Mouse (Mus musculus): ENCODE results near the gene 1700018B08Rik.
A peak's percentile ranks its signal among the peaks of the same experiment; 100 is the strongest.

1700018B08Rik gene

GRCm38 (mm10) chr8:121561636-121562345, 17.7 kb upstream of the 1700018B08Rik start:
- DNase-seq: peak; percentile 61 to 72

GRCm38 (mm10) chr8:121560432-121561100, 16.4 kb upstream of the 1700018B08Rik start:
- peak in 1 of 2 experiments; percentile 14 for DNase-seq

GRCm38 (mm10) chr8:121559801-121560200, 15.7 kb upstream of the 1700018B08Rik start:
- DNase-seq: peak in 1 of 2 experiments; percentile 12

DNA sequence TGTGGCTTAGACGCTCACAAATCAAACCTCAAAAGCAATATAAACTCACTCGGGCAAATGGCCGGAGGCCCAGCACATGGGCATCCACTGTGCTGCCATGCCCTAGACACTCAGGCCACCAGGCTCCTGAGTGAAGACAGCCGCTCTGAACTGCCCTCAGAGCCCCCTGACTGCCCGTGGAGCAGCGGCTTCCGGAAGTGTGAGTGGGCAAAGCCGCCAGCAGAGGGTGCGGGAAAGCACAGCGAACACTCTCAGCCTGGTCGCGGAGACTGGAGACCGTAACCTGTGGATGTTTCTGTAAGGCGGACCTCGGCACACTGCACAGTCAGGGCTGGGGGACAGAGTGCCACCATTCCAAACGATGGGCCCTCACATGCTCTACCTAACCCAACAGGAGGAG, 14.4 kb upstream of the 1700018B08Rik start:
- peak in 1 of 2 experiments; percentile 4 for DNase-seq

GRCm38 (mm10) chr8:121557746-121558145, 13.6 kb upstream of the 1700018B08Rik start:
- no peak for DNase-seq

GRCm38 (mm10) chr8:121553831-121554475, 9.8 kb upstream of the 1700018B08Rik start:
- DNase-seq: peak in 1 of 2 experiments; percentile 4

DNA sequence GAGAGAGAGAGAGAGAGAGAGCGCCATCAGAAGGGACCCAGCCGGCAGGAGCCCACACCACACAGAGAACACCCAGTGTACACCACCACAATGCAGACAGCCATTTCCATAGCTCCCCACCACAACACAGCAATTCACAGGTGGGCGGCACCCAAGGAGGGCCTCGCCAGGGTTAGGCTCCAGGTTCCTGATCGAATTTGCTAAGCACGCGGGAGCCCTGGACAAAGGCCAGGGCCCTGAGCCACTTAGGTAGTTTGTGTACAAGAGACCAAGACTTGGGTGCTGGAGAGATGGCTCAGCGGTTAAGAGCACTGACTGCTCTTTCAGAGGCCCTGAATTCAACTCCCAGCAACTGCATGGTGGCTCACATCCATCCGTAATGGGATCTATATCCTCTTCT, 8.4 kb upstream of the 1700018B08Rik start:
- DNase-seq: peak in 1 of 2 experiments; percentile 5

DNA sequence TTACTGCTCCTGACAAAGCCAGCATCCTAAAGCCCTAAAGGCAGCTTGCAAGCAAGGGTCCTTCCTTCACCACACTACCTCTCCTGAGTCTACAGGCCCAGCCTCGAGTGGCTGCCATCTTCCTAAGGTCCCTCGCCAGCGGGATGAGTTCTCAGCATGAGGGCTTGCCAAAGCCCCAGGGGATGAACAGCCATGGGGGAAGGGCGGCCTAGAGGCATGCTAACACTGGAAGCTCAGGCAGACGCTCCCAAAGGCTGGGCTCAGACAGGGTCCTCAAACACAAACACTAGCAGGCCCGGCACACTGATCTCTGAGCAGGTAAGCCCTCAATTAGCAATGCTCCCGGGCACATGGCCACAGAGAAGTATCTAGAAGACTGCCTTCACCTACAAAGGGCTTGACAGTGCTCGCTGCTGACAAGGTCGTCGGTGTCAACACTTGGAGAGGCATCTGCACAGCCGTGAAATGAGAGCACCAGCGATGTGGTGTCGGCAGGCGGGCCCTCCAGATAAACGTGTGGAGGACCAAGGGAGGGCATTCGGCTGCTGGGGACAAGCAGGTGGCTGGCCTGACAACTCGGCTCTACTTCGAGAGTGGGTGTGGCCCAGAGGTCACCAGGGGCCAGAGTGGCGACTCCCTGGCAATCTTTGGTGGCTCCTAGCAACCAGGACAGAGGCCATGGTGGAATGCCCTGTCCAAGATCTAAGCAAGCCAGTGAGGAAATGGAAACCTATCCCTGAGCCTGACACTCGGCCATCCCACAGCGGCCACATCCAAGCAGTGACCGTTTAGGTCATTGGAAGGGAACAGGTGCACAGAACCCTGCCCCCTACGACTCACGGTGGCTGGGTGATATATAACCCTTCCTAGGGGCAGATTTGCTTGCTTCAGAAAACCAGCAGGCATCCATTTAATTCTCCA, 7.2 kb upstream of the 1700018B08Rik start:
- DNase-seq: peak in 1 of 2 experiments; percentile 14

DNA sequence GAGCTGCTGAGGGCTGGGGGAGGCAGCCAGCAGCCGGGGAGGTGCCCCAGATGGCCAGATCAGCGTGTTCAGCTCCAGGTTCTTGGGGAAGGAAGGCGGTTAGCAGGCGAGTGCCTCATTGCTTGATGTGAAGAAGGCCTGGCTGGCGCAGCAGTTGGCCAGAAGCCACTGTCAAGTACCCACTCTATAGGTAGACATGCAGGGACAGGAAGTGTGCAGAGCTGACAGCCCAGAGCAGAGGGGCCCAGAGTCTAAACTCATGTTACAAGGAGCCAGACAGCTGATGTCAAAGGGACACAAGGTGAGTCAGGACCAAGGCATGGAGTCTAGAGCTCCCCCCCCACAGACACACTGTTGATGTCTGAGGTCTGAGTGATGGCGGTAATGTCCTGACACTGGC, 5.9 kb upstream of the 1700018B08Rik start:
- peak in 1 of 2 experiments; percentile 8 for DNase-seq

GRCm38 (mm10) chr8:121547132-121547531, 3.0 kb upstream of the 1700018B08Rik start:
- DNase-seq: peak; percentile 78 to 87

DNA sequence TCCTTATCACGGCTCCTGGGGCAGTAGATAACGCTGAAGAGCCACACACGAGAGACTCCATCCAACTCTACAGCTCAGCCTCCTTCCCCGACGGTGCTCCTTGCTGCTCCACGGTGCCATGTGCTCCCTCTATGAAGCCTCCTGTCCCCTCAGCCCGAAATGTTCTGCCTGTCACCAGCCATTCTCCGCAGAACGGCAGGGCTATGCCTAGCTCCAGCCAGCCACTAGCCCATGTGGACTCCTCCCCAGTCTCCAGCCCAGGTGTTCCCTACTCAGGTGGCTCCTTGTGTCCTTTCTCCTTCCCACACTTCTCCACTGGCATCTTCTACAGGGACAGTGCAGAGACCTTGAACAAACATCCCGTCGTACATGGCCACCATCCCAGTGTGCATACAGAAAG, 816 bp upstream of the 1700018B08Rik start:
- DNase-seq: peak in 1 of 2 experiments; percentile 3

DNA sequence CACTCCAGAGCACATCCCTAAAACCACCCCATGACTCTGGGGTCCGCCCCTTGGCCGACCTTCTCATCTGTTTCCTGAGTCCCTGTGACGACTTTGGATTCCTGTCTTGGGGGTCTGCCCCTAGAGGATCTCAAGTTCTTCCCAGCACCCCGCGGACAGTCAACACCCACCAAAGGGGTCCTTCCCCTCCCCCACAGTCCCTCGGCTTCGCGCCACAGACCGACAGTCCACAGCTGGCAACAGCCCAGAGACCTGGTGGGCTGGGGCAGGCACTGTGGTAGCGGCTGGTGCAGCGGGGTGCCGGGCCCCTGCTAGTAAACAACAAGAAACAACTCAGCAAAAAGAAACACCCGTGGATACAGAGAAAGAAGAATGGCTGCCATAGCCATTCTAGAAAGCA, 1.2 kb downstream of the 1700018B08Rik start:
- DNase-seq: no peak

DNA sequence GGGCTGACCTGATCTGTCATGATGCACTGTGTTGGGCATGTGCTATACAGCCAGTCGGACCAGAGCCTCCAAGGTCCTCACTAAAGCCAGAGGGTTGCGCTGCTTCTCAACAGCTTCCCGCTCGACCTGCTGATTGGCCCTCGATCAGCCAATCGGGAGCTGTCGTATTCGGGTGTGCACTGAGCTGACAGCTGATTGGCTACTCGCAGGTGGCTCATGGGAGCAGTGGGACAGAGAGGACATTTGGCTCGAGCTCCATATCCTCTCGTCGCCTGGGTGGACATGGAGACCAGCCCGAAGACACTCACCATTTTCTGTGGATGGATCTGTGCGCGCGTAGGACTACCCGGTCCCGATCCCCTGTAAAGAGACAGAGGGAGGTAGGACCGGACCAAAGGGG, 2.3 kb downstream of the 1700018B08Rik start:
- DNase-seq: peak in 1 of 2 experiments; percentile 14

DNA sequence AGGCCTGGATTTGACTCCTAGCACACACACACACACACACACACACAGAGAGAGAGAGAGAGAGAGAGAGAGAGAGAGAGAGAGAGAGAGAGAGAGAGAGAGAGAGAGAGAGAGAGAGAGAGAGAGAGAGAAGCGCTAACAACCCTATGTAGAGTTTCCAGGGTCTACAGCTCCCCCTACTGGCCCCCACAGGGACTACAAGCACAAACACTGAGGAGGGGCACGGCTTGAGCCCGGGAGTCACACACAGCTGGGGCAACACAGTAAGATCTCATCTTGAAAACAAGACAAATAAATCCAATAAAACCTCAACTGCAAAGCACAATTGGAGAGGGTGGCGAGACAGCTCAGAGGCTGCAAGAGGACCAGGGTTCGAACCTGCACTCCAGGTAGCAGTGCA, 11.7 kb downstream of the 1700018B08Rik start:
- peak in 1 of 2 experiments; percentile 57 for DNase-seq

- no peak for DNase-seq
Measured at GRCm38 (mm10) chr8:121530639-121531038, 13.5 kb downstream of the 1700018B08Rik start.

DNA sequence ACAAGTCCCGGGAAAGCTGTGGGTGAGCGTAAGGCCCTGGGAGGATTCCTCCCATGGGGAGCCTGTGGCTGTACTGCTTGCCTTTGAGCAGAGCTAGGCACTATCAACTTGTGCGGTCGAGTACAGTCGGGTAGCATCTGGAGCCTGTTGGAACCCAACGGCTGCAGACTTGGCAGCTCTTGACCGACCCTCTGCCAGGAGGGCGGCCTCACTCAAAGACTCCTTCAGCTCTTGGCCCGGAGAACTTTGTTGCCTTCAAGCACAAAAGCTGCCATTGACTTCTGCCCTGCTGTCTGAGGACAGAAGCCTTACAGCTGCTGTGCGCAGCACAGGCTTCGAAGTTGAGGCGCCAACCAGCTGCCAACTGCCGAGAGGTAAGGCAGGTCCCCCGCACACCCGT, 15.3 kb downstream of the 1700018B08Rik start:
- DNase-seq: no peak

- DNase-seq: no peak
Measured at GRCm38 (mm10) chr8:121527751-121528150, 16.4 kb downstream of the 1700018B08Rik start.

DNA sequence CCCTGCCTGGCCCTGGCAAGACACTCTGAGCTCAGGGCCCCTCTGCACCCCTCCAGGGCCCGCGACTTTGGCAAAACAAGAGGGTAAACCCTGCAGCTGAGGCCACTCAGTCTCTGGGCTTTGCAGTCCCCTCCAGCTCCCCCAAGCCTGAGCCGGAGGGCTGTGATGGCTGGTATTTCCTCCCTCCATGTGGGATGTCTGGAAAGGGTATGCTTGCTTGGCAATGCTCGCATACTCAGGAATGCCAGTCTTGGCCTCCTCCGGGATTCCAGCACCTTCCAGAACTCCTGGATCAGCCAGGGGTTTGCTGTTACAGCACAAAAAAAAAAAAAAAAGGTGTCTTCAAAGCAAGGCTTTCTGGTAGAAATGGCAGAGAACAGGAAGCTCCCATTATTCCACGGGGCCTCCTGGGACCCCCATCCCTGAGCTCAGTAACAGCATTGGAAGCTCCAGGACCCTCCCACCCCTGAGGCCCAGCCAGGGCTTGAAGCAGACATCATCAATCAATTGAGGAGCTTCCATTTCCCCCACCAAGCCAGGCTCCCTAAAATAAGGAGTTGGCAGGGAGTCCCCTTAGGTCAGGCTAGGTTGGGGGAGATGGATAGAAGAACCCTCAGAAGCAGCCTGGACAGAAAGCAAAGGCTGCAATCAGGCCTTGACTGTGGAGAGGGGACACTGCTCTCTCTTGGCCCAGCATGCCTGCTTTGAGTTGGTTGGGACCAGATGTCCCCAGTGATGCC, 17.1 kb downstream of the 1700018B08Rik start:
- DNase-seq: no peak

- DNase-seq: no peak
Measured at GRCm38 (mm10) chr8:121525111-121525818, 18.9 kb downstream of the 1700018B08Rik start.

DNA sequence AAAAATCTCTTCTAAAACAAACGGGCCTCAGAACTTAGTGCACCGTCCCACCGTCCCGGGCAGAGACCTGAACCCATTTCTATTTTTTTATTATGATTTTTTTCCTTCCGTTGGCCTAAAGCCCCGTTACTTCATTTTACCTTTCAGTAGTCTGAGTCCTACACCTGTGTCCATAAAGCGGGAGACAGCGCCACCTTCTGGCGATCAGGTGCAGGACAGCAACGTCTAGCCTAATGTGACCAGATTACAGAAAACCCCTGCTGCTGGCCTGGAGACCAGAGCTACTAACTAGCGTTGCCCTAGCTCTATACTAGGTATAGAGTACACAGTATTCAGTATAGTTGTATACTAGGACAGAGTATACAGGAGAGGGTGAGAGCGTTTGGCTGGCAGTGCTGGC, 30.7 kb downstream of the 1700018B08Rik start:
- DNase-seq: peak; percentile 89 to 94

- no peak for DNase-seq
Measured at GRCm38 (mm10) chr8:121511751-121512150, 32.4 kb downstream of the 1700018B08Rik start.

All from cerebellum, postnatal 25 days (tissue).